Mouse (Mus musculus) heart, embryonic 11.5 days (tissue): ENCODE measurements at regions not wholly inside any gene's neighbourhood (a gene's known extent, or its start where the extent isn't known, plus 50 kb on each side); places are given as distances from the start of the nearest gene placed in this dataset.

Experiments used
- ATAC-seq: fragments of 200-750 bp; cut with Nextera tagmentation; replicated peaks from 2 replicates; pipeline ENCODE4 v1.8.0; 2017; ENCODE audit warnings: moderate library complexity; ENCODE audit not compliant: insufficient number of reproducible peaks, low FRiP score, low TSS enrichment
- H3K27ac ChIP-seq: fragments of 300-500 bp; sonication (generic); 2 replicates; pipeline ENCODE4 v1.5.1; 2014; ENCODE audit warnings: mild to moderate bottlenecking, low read depth, low read length
- H3K27me3 ChIP-seq: fragments of 300-500 bp; sonication (generic); 2 replicates; pipeline ENCODE4 v1.6.1; 2014; ENCODE audit warnings: mild to moderate bottlenecking, low read length, mixed read lengths; ENCODE audit not compliant: control insufficient read depth, insufficient read depth
- H3K36me3 ChIP-seq: fragments of 300-500 bp; sonication (generic); 2 replicates; pipeline ENCODE4 v1.6.1; 2014; ENCODE audit warnings: mild to moderate bottlenecking, low read length, moderate library complexity, mixed read lengths; ENCODE audit not compliant: control insufficient read depth, insufficient read depth
- H3K4me1 ChIP-seq: fragments of 300-500 bp; sonication (generic); 2 replicates; pipeline ENCODE4 v1.6.1; 2014; ENCODE audit warnings: low read length; ENCODE audit not compliant: control insufficient read depth, insufficient read depth
- H3K4me2 ChIP-seq: fragments of 300-500 bp; sonication (generic); 2 replicates; pipeline ENCODE4 v1.6.1; 2014; ENCODE audit warnings: mild to moderate bottlenecking, moderate library complexity
- H3K4me3 ChIP-seq: fragments of 300-500 bp; sonication (generic); 2 replicates; pipeline ENCODE4 v1.5.1; 2014; ENCODE audit warnings: low read depth, low read length
- H3K9ac ChIP-seq: fragments of 300-500 bp; sonication (generic); 2 replicates; pipeline ENCODE4 v1.6.1; 2014; ENCODE audit warnings: mild to moderate bottlenecking, low read depth, low read length, moderate library complexity
- H3K9me3 ChIP-seq: fragments of 300-500 bp; sonication (generic); replicated peaks from 2 replicates; pipeline ENCODE4 v1.6.1; 2016; ENCODE audit warnings: low read length; ENCODE audit not compliant: control insufficient read depth
- WGBS: fragments of 180-500 bp; shearing (Covaris S2); extraction: QIAGEN DNeasy Blood & Tissue Kit; methylation state at CpG from one replicate; pipeline ENCODE4 v1.1.7; 2014; ENCODE audit not compliant: insufficient replicate concordance; 5-methylcytosine and 5-hydroxymethylcytosine counted together

DNA sequence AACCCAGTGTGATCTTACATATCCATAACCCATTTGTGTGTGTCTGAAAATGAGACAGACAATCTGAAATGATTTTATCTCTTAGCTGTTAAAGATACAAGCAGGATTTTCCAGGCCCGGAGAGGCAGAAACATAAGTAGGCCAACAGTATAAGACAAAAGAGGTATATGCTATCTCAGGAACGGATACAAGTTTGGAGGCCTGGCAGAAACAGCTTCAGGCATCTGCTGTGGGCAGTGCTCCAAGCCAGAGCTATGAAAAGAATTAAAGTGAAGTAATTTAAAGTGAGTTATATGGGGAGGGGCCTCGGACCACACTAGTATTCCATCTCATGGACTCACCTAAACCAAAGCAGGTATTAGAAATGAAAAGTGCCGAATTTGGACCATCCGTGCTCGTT is 118.8 kb upstream of the Fn1 start:
- Histone ChIP-seq H3K27me3 (no peaks in the 10 kb centered on the region), H3K4me1 (no peaks in the 10 kb centered on the region), H3K27ac (no peak overlapping the region), H3K36me3 (no peaks in the 10 kb centered on the region), H3K4me2 (no peak overlapping the region), H3K9ac (no peak overlapping the region), H3K4me3 (no peak overlapping the region), H3K9me3 (no peaks in the 10 kb centered on the region)
- WGBS: 83% methylated on average over 6 of the region's 6 CpGs
- no peak for ATAC-seq

DNA sequence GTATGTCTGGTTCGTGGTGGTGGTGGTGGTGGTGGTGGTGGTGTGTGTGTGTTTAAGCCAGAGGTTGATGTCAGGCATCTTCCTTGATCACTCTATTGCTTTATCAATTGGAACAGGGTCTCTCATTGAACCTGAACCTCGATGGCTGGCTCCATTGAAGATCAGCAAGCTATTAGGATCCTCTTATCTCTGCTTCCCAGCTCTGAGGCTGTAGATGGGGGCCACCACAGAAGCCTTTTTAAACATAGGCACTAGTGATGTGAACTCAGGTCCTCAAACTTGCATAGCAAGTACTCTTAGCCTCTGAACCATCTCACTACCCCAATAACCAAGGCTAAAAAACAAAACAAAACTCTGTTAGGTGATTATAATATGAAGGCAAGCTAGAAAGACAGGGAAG is 116.6 kb upstream of the Fn1 start:
- no peaks in the 10 kb centered on the region for H3K4me1 ChIP-seq
- H3K4me3 ChIP-seq: no peak overlapping the region
- H3K27me3 ChIP-seq: no peaks in the 10 kb centered on the region
- WGBS: 56% methylated on average over 2 of the region's 2 CpGs
- H3K36me3 ChIP-seq: no peaks in the 10 kb centered on the region
- no peak overlapping the region for H3K27ac ChIP-seq
- H3K9me3 ChIP-seq: no peaks in the 10 kb centered on the region
- no peak overlapping the region for H3K9ac ChIP-seq
- H3K4me2 ChIP-seq: no peak overlapping the region
- no peak for ATAC-seq

DNA sequence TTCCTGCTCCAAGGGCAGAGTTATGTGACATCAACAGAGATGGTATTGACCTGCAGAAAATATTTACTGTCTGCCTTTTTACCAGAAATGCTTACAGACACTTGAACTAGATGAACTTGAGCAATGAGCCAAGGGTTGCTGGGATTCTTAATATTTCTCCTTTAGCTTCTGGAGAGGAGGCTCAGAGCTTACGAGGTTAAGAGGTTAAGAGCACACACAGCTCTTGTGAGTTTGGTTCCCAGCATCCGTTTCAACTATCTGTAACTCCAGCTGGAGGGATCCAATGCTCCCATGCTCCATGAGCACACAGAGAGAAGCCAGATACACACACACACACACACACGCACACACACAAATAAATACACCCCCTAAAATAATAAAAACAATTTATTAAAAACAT is 114.7 kb upstream of the Fn1 start:
- Histone ChIP-seq H3K4me3 (no peak overlapping the region), H3K4me2 (no peak overlapping the region), H3K4me1 (no peaks in the 10 kb centered on the region), H3K9ac (no peak overlapping the region), H3K9me3 (no peaks in the 10 kb centered on the region), H3K36me3 (no peaks in the 10 kb centered on the region), H3K27me3 (no peaks in the 10 kb centered on the region), H3K27ac (no peak overlapping the region)
- WGBS: 78% methylated on average over 3 of the region's 3 CpGs
- ATAC-seq: no peak

DNA sequence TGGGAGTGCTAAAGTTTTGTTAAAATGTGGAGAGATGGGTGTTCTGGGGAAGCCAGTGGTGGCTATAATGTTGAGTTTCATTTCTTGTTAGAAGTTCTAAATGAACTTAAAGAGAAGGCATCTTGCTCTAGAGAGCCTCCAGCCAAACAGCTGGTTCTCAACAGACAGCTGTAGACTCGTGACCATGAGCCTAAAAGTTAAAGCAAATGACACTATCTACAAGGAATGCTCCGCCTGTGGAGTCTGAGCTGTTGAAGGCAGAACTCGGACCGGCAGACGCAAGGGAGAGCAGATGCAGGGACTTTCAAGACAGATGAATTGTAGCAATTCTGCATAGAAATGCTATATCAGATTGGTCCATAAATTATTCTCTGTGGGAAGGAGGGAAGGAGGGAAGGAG is 114.1 kb upstream of the Fn1 start:
- ATAC-seq: no peak
- Histone ChIP-seq H3K27me3 (no peaks in the 10 kb centered on the region), H3K4me3 (no peak overlapping the region), H3K27ac (no peak overlapping the region), H3K9me3 (no peaks in the 10 kb centered on the region), H3K4me2 (no peak overlapping the region), H3K36me3 (no peaks in the 10 kb centered on the region), H3K9ac (no peak overlapping the region), H3K4me1 (no peaks in the 10 kb centered on the region)
- WGBS: 41% methylated on average over 5 of the region's 5 CpGs

DNA sequence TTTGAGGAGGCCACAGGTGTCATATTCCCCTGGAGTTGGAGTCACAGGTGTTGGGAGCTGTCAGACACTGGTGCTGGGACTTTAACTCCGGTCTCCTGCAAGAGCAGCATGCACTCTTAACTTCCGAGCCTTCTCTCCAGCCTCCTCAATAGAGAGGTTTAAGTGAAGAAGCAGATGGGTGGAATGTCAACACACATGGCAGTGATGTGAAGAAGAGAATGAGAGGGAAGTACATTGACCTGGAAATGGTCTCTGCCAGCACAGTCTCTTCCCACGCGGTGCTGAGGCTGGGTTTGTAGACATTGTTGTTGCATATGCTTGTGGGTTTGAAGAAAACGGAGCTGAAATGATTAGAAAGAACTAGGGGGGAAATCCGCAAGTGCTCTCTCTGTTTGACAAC is 112.0 kb upstream of the Fn1 start:
- 68% methylated on average over 6 of the region's 6 CpGs for WGBS
- no peak overlapping the region for H3K9ac ChIP-seq
- H3K4me2 ChIP-seq: no peak overlapping the region
- H3K36me3 ChIP-seq: no peaks in the 10 kb centered on the region
- no peak for ATAC-seq
- H3K27me3 ChIP-seq: no peaks in the 10 kb centered on the region
- no peaks in the 10 kb centered on the region for H3K9me3 ChIP-seq
- H3K27ac ChIP-seq: no peak overlapping the region
- H3K4me3 ChIP-seq: no peak overlapping the region
- H3K4me1 ChIP-seq: no peaks in the 10 kb centered on the region

DNA sequence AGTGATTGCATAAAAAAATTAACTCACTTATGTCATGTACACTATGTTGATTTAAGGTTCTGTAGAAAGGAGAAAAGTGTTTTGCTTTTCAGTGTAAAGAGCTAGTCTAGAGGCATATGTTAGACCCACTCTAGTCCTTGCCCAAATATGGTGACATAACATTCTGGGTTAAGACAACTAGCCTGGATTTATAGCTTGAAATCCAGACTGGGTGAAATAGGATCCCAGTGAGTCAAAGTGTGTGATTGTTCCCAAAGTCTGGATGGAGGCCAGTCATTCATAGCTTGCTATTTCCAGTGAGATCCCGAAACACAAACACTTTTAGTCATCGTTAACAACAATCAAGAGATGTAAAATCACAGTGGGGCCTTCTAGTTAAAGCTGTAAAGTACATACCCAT is 110.5 kb upstream of the Fn1 start:
- H3K36me3 ChIP-seq: no peaks in the 10 kb centered on the region
- H3K27me3 ChIP-seq: no peaks in the 10 kb centered on the region
- WGBS: 71% methylated on average over 2 of the region's 2 CpGs
- no peak overlapping the region for H3K4me3 ChIP-seq
- ATAC-seq: no peak
- no peak overlapping the region for H3K9ac ChIP-seq
- no peak overlapping the region for H3K4me2 ChIP-seq
- H3K27ac ChIP-seq: no peak overlapping the region
- no peaks in the 10 kb centered on the region for H3K9me3 ChIP-seq
- H3K4me1 ChIP-seq: no peaks in the 10 kb centered on the region

DNA sequence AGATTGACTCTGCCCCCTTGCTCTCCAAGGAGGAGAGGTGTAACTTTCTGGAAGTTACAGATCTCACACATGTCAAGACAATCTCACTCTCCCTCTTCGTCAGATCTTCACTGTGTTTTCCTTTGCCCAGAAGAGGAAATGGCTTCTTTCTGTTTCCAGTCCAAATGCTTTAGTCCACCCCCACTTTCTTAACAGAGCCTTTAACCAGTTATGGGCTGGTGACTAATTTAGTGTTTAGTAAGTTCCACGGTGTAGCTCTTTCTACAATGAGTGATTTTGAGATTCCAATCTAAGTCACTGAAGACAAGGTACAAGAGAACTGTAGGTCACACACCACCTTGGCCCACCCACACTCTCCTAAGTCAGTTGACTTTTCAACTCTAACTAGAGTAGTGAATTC is 107.3 kb upstream of the Fn1 start:
- whole genome bisulfite sequencing: 52% methylated on average over 2 of the region's 2 CpGs
- no peak for ATAC-seq

GRCm38 (mm10) chr1:71757236-71757635 is 104.2 kb upstream of the Fn1 start:
- H3K4me1 ChIP-seq: no peaks in the 10 kb centered on the region; the same call in 1 of the 2 replicates
- H3K27ac ChIP-seq: no peak overlapping the region
- no peak overlapping the region for H3K4me2 ChIP-seq
- 77% methylated on average over 5 of the region's 5 CpGs for WGBS
- H3K36me3 ChIP-seq: no peaks in the 10 kb centered on the region
- ATAC-seq: no peak
- H3K9ac ChIP-seq: no peak overlapping the region
- H3K9me3 ChIP-seq: no peaks in the 10 kb centered on the region; the same call in 1 of the 2 replicates
- H3K27me3 ChIP-seq: no peaks in the 10 kb centered on the region
- no peak overlapping the region for H3K4me3 ChIP-seq

More for the DNA sequence above, 107.3 kb upstream of the Fn1 start:
- Histone ChIP-seq H3K4me2 (no peak overlapping the region), H3K9me3 (no peaks in the 10 kb centered on the region), H3K36me3 (no peaks in the 10 kb centered on the region), H3K27me3 (no peaks in the 10 kb centered on the region), H3K27ac (no peak overlapping the region), H3K4me3 (no peak overlapping the region), H3K9ac (no peak overlapping the region), H3K4me1 (no peaks in the 10 kb centered on the region; the same call in 1 of the 2 replicates)

GRCm38 (mm10) chr1:71756159-71756558 is 103.2 kb upstream of the Fn1 start:
- H3K4me3 ChIP-seq: no peak overlapping the region
- no peak overlapping the region for H3K9ac ChIP-seq
- no peaks in the 10 kb centered on the region; the same call in 1 of the 2 replicates for H3K4me1 ChIP-seq
- H3K27me3 ChIP-seq: no peaks in the 10 kb centered on the region
- H3K4me2 ChIP-seq: no peak overlapping the region
- ATAC-seq: no peak
- 65% methylated on average over 2 of the region's 2 CpGs for WGBS
- no peaks in the 10 kb centered on the region; the same call in 1 of the 2 replicates for H3K9me3 ChIP-seq
- no peaks in the 10 kb centered on the region for H3K36me3 ChIP-seq
- H3K27ac ChIP-seq: no peak overlapping the region
